Mouse (Mus musculus) liver, postnatal 0 days (tissue): ENCODE results near the gene Epha8.

Experiments
- CTCF ChIP-seq: sonication (generic); IDR thresholded peaks from 2 replicates; pipeline ENCODE4 v1.5.1; 2016; ENCODE audit warnings: antibody characterized with exemption, low read depth
- EP300 ChIP-seq: IDR thresholded peaks from 2 replicates; pipeline ENCODE4 v1.6.1; 2016; ENCODE audit warnings: antibody characterized with exemption, low read depth, mild to moderate bottlenecking

DNA sequence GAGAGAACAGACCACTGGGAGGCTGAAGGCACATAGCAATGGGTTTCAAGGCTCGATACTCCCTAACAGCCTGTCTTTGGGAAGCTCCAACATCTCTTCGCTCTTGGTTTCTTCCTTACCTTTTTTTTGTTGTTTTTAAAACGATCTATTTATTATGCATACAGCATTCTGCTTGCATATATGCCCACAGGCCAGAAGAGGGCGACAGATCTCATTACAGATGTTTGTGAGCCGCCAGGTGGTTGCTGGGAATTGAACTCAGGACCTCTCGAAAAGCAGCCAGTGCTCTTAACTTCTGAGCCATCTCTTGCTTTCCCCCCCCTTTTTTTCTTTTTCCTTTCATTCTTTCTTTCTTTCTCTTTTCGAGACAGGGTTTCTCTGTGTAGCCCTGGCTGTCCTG is 57.5 kb downstream of the Epha8 start:
- TF ChIP-seq CTCF (peak; percentile 47), EP300 (no peak)
